Mouse (Mus musculus) inflammation-experienced regulatory T-cells (primary cell): ENCODE data around the gene Zfp503. TPM values are rescaled to one million over a fixed set of nuclear protein-coding genes. Genes with fewer than 3 reads are reported as not detected.

Source experiments
- polyA plus RNA-seq, 2 experiments: library from polyadenylated mRNA; unstranded; fragments of 100-300 nt; shearing (Covaris generic); gene quantifications; one replicate each; pipeline ENCODE4 v1.2.1; 2017

Gene Zfp503
- polyA plus RNA-seq = under 1 TPM; 0.06 to 0.09 TPM

GRCm38 (mm10) chr14:21989291-21989913 lies at the start of gene Zfp503:
TSS of gene Zfp503 (minus strand) at chr14:21989601.

GRCm38 (mm10) chr14:22019252-22019948 lies 30.0 kb upstream of the Zfp503 start, which contains the start of gene Lrmda:
TSS of gene Lrmda (plus strand) at chr14:22019712.

Other genes with a start within 250 kb of the Zfp503 start
- 1 to 10 TPM; 6.5 to 9.2 TPM for gene Samd8, start 239.1 kb downstream of the Zfp503 start, polyA plus RNA-seq
- gene Dusp13, start 238.4 kb downstream of the Zfp503 start, polyA plus RNA-seq = 1 to 10 TPM in 1 of 2 experiments, under 1 TPM in 1; 0.72 to 3.1 TPM
- 100 to 1,000 TPM; 143 to 179 TPM for gene Vdac2, start 164.4 kb downstream of the Zfp503 start, polyA plus RNA-seq
- gene Comtd1, start 140.6 kb downstream of the Zfp503 start, polyA plus RNA-seq = 10 to 100 TPM; 31.7 to 32.6 TPM
- under 1 TPM in 1 of 2 experiments, not detected in 1; 0.40 TPM for gene Lrmda, start 30.1 kb upstream of the Zfp503 start, polyA plus RNA-seq